Mouse (Mus musculus): ENCODE results near the gene Lbp. TPM values are rescaled to one million over a fixed set of nuclear protein-coding genes. Genes with fewer than 3 reads are reported as not detected.

The Lbp gene
- polyA plus RNA-seq, 1 experiment from 2014 or later, result 1.5 TPM

DNA sequence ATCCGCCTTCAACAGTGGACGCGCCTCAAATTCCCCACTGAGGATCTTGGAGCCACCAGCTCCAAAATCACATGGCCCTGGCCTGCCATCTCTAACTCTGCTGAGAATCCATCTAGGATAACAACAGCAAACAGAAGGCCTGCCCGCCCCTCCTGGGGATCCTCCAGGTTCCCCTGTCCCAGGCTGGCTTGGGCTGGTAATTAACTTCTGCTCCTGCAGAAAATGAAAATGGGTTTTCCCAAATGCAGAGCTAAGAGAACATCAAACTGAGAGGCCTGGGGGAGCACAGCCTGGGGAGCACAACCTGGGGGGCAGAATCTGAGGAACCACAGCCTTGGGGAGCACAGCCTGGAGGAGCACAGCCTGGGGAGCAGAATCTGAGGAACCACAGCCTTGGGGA lies 26.6 kb upstream of the Lbp start:
- H3K4me2 ChIP-seq, result no peak overlapping the region
- H3K27me3 ChIP-seq, result 0 out of 2 replicates have a peak, but pooled peaks cover 3% of the 10 kb centered on the region
- ATAC-seq (ENCODE audit: low FRiP score), result no peak
- WGBS, result 88% methylated on average over 4 of the region's 4 CpGs
- H3K27ac ChIP-seq, result no peak overlapping the region
- no peak overlapping the region for H3K9ac ChIP-seq
- no peaks in the 10 kb centered on the region for H3K36me3 ChIP-seq (replicated peaks)
- no peak overlapping the region for H3K4me3 ChIP-seq (replicated peaks)
- H3K4me1 ChIP-seq, result 0 out of 2 replicates have a peak, but pooled peaks cover 3% of the 10 kb centered on the region
- H3K9me3 ChIP-seq, result no peaks in the 10 kb centered on the region

- 0 out of 2 replicates have a peak, but pooled peaks cover 3% of the 10 kb centered on the region for H3K27me3 ChIP-seq
- H3K9ac ChIP-seq, result no peak overlapping the region
- H3K36me3 ChIP-seq (replicated peaks), result no peaks in the 10 kb centered on the region
- no peak overlapping the region for H3K4me2 ChIP-seq
- 73% methylated on average over 16 of the region's 16 CpGs for WGBS
- H3K4me1 ChIP-seq, result 0 out of 2 replicates have a peak, but pooled peaks cover 3% of the 10 kb centered on the region
- H3K4me3 ChIP-seq (replicated peaks), result no peak overlapping the region
- ATAC-seq (ENCODE audit: low FRiP score), result no peak
- H3K27ac ChIP-seq, result no peak overlapping the region
- no peaks in the 10 kb centered on the region for H3K9me3 ChIP-seq
These were observed 24.6 kb upstream of the Lbp start for GRCm38 (mm10) chr2:158281497-158282205.

DNA sequence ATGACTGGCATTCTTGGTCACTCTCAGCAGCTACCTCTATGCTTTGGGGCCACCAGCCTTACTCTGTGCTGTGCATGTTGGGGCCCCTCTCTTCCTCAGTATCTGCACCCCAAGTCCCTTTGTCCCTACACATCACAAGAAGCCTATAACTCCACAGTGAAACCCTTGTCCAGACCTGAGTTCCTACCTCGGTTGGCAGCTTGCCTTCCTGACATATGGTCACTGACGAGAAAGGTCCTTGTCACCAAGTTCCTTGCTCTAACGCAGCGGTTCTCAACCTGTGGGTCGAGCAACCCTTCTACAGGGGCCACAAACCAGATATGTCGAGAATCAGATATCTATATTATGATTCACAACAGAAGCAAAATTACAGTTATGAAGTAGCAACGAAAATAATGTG lies 23.2 kb upstream of the Lbp start:
- 84% methylated on average over 7 of the region's 7 CpGs for WGBS
- Histone ChIP-seq H3K9ac (no peak overlapping the region), H3K9me3 (no peaks in the 10 kb centered on the region), H3K4me2 (no peak overlapping the region), H3K36me3 (replicated peaks) (no peaks in the 10 kb centered on the region), H3K4me3 (replicated peaks) (no peak overlapping the region), H3K4me1 (0 out of 2 replicates have a peak, but pooled peaks cover 3% of the 10 kb centered on the region), H3K27me3 (0 out of 2 replicates have a peak, but pooled peaks cover 3% of the 10 kb centered on the region), H3K27ac (no peak overlapping the region)
- ATAC-seq (ENCODE audit: low FRiP score), result no peak

- Histone ChIP-seq H3K4me2 (no peak overlapping the region), H3K27ac (no peak overlapping the region), H3K27me3 (0 out of 2 replicates have a peak, but pooled peaks cover 3% of the 10 kb centered on the region), H3K4me1 (0 out of 2 replicates have a peak, but pooled peaks cover 3% of the 10 kb centered on the region), H3K9ac (no peak overlapping the region), H3K36me3 (replicated peaks) (no peaks in the 10 kb centered on the region), H3K9me3 (no peaks in the 10 kb centered on the region), H3K4me3 (replicated peaks) (no peak overlapping the region)
- 90% methylated on average over 6 of the region's 6 CpGs for WGBS
- ATAC-seq (ENCODE audit: low FRiP score), result no peak
These were observed 22.5 kb upstream of the Lbp start for GRCm38 (mm10) chr2:158283771-158284170.

- Histone ChIP-seq H3K4me2 (no peak overlapping the region), H3K4me3 (replicated peaks) (no peak overlapping the region), H3K36me3 (replicated peaks) (no peaks in the 10 kb centered on the region), H3K27me3 (0 out of 2 replicates have a peak, but pooled peaks cover 3% of the 10 kb centered on the region), H3K9ac (no peak overlapping the region), H3K27ac (no peak overlapping the region), H3K4me1 (0 out of 2 replicates have a peak, but pooled peaks cover 3% of the 10 kb centered on the region), H3K9me3 (no peaks in the 10 kb centered on the region)
- WGBS, result 19% methylated on average over 11 of the region's 11 CpGs
- ATAC-seq (ENCODE audit: low FRiP score), result no peak
These were observed 21.7 kb upstream of the Lbp start for GRCm38 (mm10) chr2:158284571-158284970.

GRCm38 (mm10) chr2:158285655-158286054 lies 20.6 kb upstream of the Lbp start:
- Histone ChIP-seq H3K27ac (no peak overlapping the region), H3K4me2 (no peak overlapping the region), H3K9me3 (no peaks in the 10 kb centered on the region), H3K4me1 (0 out of 2 replicates have a peak, but pooled peaks cover 3% of the 10 kb centered on the region), H3K36me3 (replicated peaks) (no peaks in the 10 kb centered on the region), H3K9ac (no peak overlapping the region), H3K27me3 (0 out of 2 replicates have a peak, but pooled peaks cover 3% of the 10 kb centered on the region), H3K4me3 (replicated peaks) (no peak overlapping the region)
- ATAC-seq (ENCODE audit: low FRiP score), result no peak
- WGBS, result 77% methylated on average over 6 of the region's 6 CpGs

DNA sequence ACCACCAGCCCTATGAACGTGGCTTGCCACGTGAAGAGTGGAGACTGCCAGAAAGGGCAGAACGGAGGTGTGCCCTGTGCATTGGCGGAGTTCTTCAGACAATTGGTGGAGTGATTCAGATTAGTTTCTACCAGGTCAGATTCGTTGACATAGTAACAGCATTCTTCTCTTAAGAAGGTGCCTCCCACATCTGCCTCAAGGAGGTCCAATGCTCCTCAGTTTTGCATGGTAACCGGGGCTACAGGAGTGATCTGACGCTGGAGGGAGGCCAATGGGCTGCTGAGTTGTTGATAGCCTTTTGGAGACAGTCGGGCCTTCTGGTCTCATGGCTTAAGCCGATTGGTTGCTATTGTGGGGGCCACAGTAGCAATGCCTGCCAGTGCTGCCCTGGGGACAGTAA lies 10.6 kb upstream of the Lbp start:
- no peak for ATAC-seq (ENCODE audit: low FRiP score)
- Histone ChIP-seq H3K4me2 (no peak overlapping the region), H3K4me3 (replicated peaks) (no peak overlapping the region), H3K4me1 (0 out of 2 replicates have a peak, but pooled peaks cover 3% of the 10 kb centered on the region), H3K36me3 (replicated peaks) (no peaks in the 10 kb centered on the region), H3K27ac (no peak overlapping the region), H3K9me3 (no peaks in the 10 kb centered on the region), H3K9ac (no peak overlapping the region), H3K27me3 (no peaks in the 10 kb centered on the region)
- WGBS, result 67% methylated on average over 9 of the region's 9 CpGs

DNA sequence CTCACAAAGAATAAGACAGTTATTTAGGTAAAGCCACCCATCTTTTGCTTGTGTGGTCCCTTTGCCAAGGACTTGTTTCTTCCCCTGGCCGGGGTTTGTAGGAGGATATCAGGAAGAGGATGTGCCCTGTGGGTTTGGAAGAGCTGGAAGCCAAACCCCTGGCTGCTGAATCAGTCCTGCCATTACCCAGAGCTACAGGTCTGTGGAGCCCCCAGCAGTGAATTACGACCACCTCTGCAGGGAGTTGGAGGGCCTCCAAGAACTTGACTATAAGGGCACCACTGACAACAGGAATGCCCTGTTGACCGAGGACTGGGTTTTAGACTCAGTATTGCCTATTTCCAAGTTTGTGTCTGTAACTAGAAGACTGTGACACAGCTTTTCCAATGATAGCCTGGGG lies 7.1 kb upstream of the Lbp start:
- Histone ChIP-seq H3K9me3 (peaks cover 2% of the 10 kb centered on the region; the same call in 1 of the 2 replicates), H3K36me3 (replicated peaks) (no peaks in the 10 kb centered on the region), H3K9ac (no peak overlapping the region), H3K27ac (no peak overlapping the region), H3K27me3 (no peaks in the 10 kb centered on the region), H3K4me2 (no peak overlapping the region), H3K4me3 (replicated peaks) (no peak overlapping the region), H3K4me1 (0 out of 2 replicates have a peak, but pooled peaks cover 3% of the 10 kb centered on the region)
- no peak for ATAC-seq (ENCODE audit: low FRiP score)
- WGBS, result 94% methylated on average over 3 of the region's 3 CpGs

GRCm38 (mm10) chr2:158299731-158300130 lies 6.6 kb upstream of the Lbp start:
- no peaks in the 10 kb centered on the region for H3K27me3 ChIP-seq
- WGBS, result 75% methylated on average over 4 of the region's 4 CpGs
- H3K4me2 ChIP-seq, result no peak overlapping the region
- peaks cover 4% of the 10 kb centered on the region; the same call in 1 of the 2 replicates for H3K9me3 ChIP-seq
- H3K36me3 ChIP-seq (replicated peaks), result no peaks in the 10 kb centered on the region
- H3K27ac ChIP-seq, result no peak overlapping the region
- 0 out of 2 replicates have a peak, but pooled peaks cover 3% of the 10 kb centered on the region for H3K4me1 ChIP-seq
- no peak overlapping the region for H3K9ac ChIP-seq
- ATAC-seq (ENCODE audit: low FRiP score), result no peak
- H3K4me3 ChIP-seq (replicated peaks), result no peak overlapping the region

GRCm38 (mm10) chr2:158302807-158303206 lies 3.5 kb upstream of the Lbp start:
- Histone ChIP-seq H3K9ac (no peak overlapping the region), H3K4me2 (no peak overlapping the region), H3K27ac (no peak overlapping the region), H3K27me3 (no peaks in the 10 kb centered on the region), H3K4me3 (replicated peaks) (no peak overlapping the region), H3K4me1 (peaks cover 13% of the 10 kb centered on the region), H3K9me3 (peaks cover 4% of the 10 kb centered on the region; the same call in 1 of the 2 replicates), H3K36me3 (replicated peaks) (no peaks in the 10 kb centered on the region)
- WGBS, result 86% methylated on average over 3 of the region's 3 CpGs
- no peak for ATAC-seq (ENCODE audit: low FRiP score)

DNA sequence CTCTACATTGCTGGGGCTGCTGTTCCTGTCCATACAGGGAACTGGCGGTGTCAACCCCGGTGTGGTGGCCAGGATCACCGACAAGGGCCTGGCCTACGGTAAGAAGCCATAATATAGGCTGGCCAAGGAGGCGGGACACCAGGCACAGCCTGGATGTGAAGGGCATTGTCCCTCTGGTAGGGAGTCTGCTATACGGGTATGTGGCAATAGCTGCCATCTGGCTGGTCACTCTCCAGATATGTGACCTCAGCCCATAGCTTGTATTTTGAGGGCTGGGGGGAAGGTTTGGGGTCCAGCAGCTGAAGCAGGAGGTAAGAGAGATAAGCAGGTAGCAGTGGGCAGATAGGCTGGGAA lies 380 bp downstream of the Lbp start:
- peaks cover 10% of the 10 kb centered on the region for H3K4me1 ChIP-seq
- no peak overlapping the region for H3K4me2 ChIP-seq
- 0 out of 2 replicates have a peak overlapping the region, but pooled peaks have one; percentile 29 for H3K9ac ChIP-seq
- WGBS, result 37% methylated on average over 6 of the region's 6 CpGs
- no peaks in the 10 kb centered on the region for H3K36me3 ChIP-seq (replicated peaks)
- no peak overlapping the region for H3K4me3 ChIP-seq (replicated peaks)
- no peak for ATAC-seq (ENCODE audit: low FRiP score)
- no peaks in the 10 kb centered on the region for H3K27me3 ChIP-seq
- H3K27ac ChIP-seq, result 0 out of 2 replicates have a peak overlapping the region, but pooled peaks have one; percentile 46
- peaks cover 4% of the 10 kb centered on the region; the same call in 1 of the 2 replicates for H3K9me3 ChIP-seq

DNA sequence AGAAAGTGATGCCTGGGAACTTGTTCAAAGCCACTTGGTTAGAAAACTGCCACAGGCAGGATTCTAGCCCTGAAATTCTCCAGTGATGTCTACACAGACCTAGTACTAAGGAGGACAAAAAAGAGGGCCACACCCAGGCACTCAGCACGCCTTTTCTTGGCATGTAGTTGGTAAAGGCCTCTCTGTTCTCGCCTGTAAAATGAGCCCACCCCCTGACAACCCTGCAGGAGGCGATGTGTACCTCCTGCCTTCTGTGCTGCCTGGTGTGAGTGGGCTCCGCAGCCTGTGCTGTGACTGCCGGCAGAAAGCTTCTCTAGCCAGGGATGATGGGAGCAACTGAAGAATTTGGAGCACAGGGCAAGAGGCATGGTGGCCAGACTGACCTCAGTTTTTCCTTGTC lies 2.0 kb downstream of the Lbp start:
- Histone ChIP-seq H3K36me3 (replicated peaks) (no peaks in the 10 kb centered on the region), H3K9ac (no peak overlapping the region), H3K27ac (no peak overlapping the region), H3K4me3 (replicated peaks) (no peak overlapping the region), H3K27me3 (no peaks in the 10 kb centered on the region), H3K4me2 (no peak overlapping the region), H3K9me3 (peaks cover 4% of the 10 kb centered on the region; the same call in 1 of the 2 replicates), H3K4me1 (peaks cover 10% of the 10 kb centered on the region)
- 53% methylated on average over 5 of the region's 5 CpGs for WGBS
- ATAC-seq (ENCODE audit: low FRiP score), result no peak

- Histone ChIP-seq H3K27ac (no peak overlapping the region), H3K9me3 (no peaks in the 10 kb centered on the region), H3K4me1 (peaks cover 6% of the 10 kb centered on the region; the same call in 1 of the 2 replicates), H3K27me3 (no peaks in the 10 kb centered on the region), H3K4me3 (replicated peaks) (no peak overlapping the region), H3K9ac (no peak overlapping the region), H3K4me2 (no peak overlapping the region), H3K36me3 (replicated peaks) (no peaks in the 10 kb centered on the region)
- 81% methylated on average over 1 of the region's 1 CpGs for WGBS
- no peak for ATAC-seq (ENCODE audit: low FRiP score)
These were observed 6.8 kb downstream of the Lbp start for GRCm38 (mm10) chr2:158313089-158313488.

Data from forebrain, embryonic 12.5 days (tissue).